Mouse (Mus musculus): ENCODE data around the gene Rhot2. TPM values are rescaled to one million over a fixed set of nuclear protein-coding genes. Genes with fewer than 3 reads are reported as not detected.
A peak's percentile ranks its signal among the peaks of the same experiment; 100 is the strongest.

The Rhot2 gene
- polyA plus RNA-seq, 2 experiments, result 10.6 to 101 TPM

GRCm38 (mm10) chr17:25833291-25833663, 11.4 kb downstream of the Rhot2 start, which contains the start of gene Stub1:
Gene Stub1, minus strand, starts transcription at chr17:25833404.
- Histone ChIP-seq H3K4me1 (ENCODE audit: control insufficient read depth, insufficient read depth, low read length) (peaks cover 56% of the 10 kb centered on the region), H3K36me3 (ENCODE audit: control insufficient read depth, insufficient read depth, low read length) (peaks cover 38% of the 10 kb centered on the region), H3K4me3 (replicated peaks; ENCODE audit: low read length) (peak within 1 kb of the TSS; percentile 85), H3K9me3 (ENCODE audit: control insufficient read depth, low read length) (no peaks in the 10 kb centered on the region), H3K27ac (replicated peaks; ENCODE audit: low read depth, low read length) (peak within 1 kb of the TSS; percentile 89), H3K9ac (ENCODE audit: low read depth, low read length, severe bottlenecking) (peak within 1 kb of the TSS; percentile 77), H3K4me2 (replicated peaks; ENCODE audit: low read depth, low read length, severe bottlenecking) (peak within 1 kb of the TSS; percentile 91), H3K27me3 (ENCODE audit: control insufficient read depth, insufficient read depth, low read length) (no peaks in the 10 kb centered on the region)
- peak; percentile 66 for ATAC-seq (ENCODE audit: low FRiP score, low read depth)
- WGBS, result 0% methylated on average over 24 of the region's 24 CpGs
- TF ChIP-seq POLR2A (IDR thresholded peaks at IDR 0.05; ENCODE audit: borderline replicate concordance, extremely low read depth, insufficient read depth, insufficient read length), result no peak
- DNase-seq (ENCODE audit: low spot score), result peak; percentile 89

- peak overlapping the region; percentile 85 for H3K4me3 ChIP-seq (replicated peaks; ENCODE audit: low read length)
- peak overlapping the region; percentile 77 for H3K9ac ChIP-seq (ENCODE audit: low read depth, low read length, severe bottlenecking)
- no peaks in the 10 kb centered on the region for H3K9me3 ChIP-seq (ENCODE audit: control insufficient read depth, low read length)
- under 1% methylated on average over 46 of the region's 77 CpGs for WGBS
- peaks cover 38% of the 10 kb centered on the region for H3K36me3 ChIP-seq (ENCODE audit: control insufficient read depth, insufficient read depth, low read length)
- H3K27me3 ChIP-seq (ENCODE audit: control insufficient read depth, insufficient read depth, low read length), result no peaks in the 10 kb centered on the region
- peak overlapping the region; percentile 89 for H3K27ac ChIP-seq (replicated peaks; ENCODE audit: low read depth, low read length)
- H3K4me1 ChIP-seq (ENCODE audit: control insufficient read depth, insufficient read depth, low read length), result peaks cover 58% of the 10 kb centered on the region
- H3K4me2 ChIP-seq (replicated peaks; ENCODE audit: low read depth, low read length, severe bottlenecking), result peak overlapping the region; percentile 91
- TF ChIP-seq POLR2A (IDR thresholded peaks at IDR 0.05; ENCODE audit: borderline replicate concordance, extremely low read depth, insufficient read depth, insufficient read length), result peak; percentile 74; the same call in 1 of the 2 replicates
- ATAC-seq (ENCODE audit: low FRiP score, low read depth), result peak; percentile 92
- peak; percentile 99 for DNase-seq (ENCODE audit: low spot score)
Observed at GRCm38 (mm10) chr17:25832436-25833290, 12.0 kb downstream of the Rhot2 start.

- H3K9ac ChIP-seq (ENCODE audit: low read depth, low read length, severe bottlenecking), result peak overlapping the region; percentile 77
- H3K9me3 ChIP-seq (ENCODE audit: control insufficient read depth, low read length), result no peaks in the 10 kb centered on the region
- WGBS, result 60% methylated on average over 21 of the region's 21 CpGs
- peak overlapping the region; percentile 85 for H3K4me3 ChIP-seq (replicated peaks; ENCODE audit: low read length)
- no peak overlapping the region for H3K27ac ChIP-seq (replicated peaks; ENCODE audit: low read depth, low read length)
- TF ChIP-seq POLR2A (IDR thresholded peaks at IDR 0.05; ENCODE audit: borderline replicate concordance, extremely low read depth, insufficient read depth, insufficient read length), result no peak
- no peak for DNase-seq (ENCODE audit: low spot score)
- ATAC-seq (ENCODE audit: low FRiP score, low read depth), result no peak
- peak overlapping the region; percentile 91 for H3K4me2 ChIP-seq (replicated peaks; ENCODE audit: low read depth, low read length, severe bottlenecking)
- H3K36me3 ChIP-seq (ENCODE audit: control insufficient read depth, insufficient read depth, low read length), result peaks cover 44% of the 10 kb centered on the region
- H3K27me3 ChIP-seq (ENCODE audit: control insufficient read depth, insufficient read depth, low read length), result no peaks in the 10 kb centered on the region
- H3K4me1 ChIP-seq (ENCODE audit: control insufficient read depth, insufficient read depth, low read length), result peaks cover 50% of the 10 kb centered on the region
Observed at GRCm38 (mm10) chr17:25831451-25832281, 13.0 kb downstream of the Rhot2 start.

- Histone ChIP-seq H3K4me1 (ENCODE audit: control insufficient read depth, insufficient read depth, low read length) (peaks cover 43% of the 10 kb centered on the region), H3K9ac (ENCODE audit: low read depth, low read length, severe bottlenecking) (0 out of 2 replicates have a peak overlapping the region, but pooled peaks have one; percentile 77), H3K9me3 (ENCODE audit: control insufficient read depth, low read length) (no peaks in the 10 kb centered on the region), H3K27ac (replicated peaks; ENCODE audit: low read depth, low read length) (no peak overlapping the region), H3K27me3 (ENCODE audit: control insufficient read depth, insufficient read depth, low read length) (no peaks in the 10 kb centered on the region), H3K36me3 (ENCODE audit: control insufficient read depth, insufficient read depth, low read length) (peaks cover 50% of the 10 kb centered on the region), H3K4me2 (replicated peaks; ENCODE audit: low read depth, low read length, severe bottlenecking) (peak overlapping the region; percentile 91; the same call in 1 of the 2 replicates), H3K4me3 (replicated peaks; ENCODE audit: low read length) (peak overlapping the region; percentile 85)
- no peak for ATAC-seq (ENCODE audit: low FRiP score, low read depth)
- DNase-seq (ENCODE audit: low spot score), result no peak
- 86% methylated on average over 14 of the region's 14 CpGs for WGBS
- TF ChIP-seq POLR2A (IDR thresholded peaks at IDR 0.05; ENCODE audit: borderline replicate concordance, extremely low read depth, insufficient read depth, insufficient read length), result no peak
Observed at GRCm38 (mm10) chr17:25830806-25831431, 13.7 kb downstream of the Rhot2 start.
